Mouse (Mus musculus) gastrocnemius, postnatal 25 days (tissue): Measurements from ENCODE around the gene Pnmal1. TPM values are rescaled to one million over a fixed set of nuclear protein-coding genes. Genes with fewer than 3 reads are reported as not detected.
A peak's percentile ranks its signal among the peaks of the same experiment; 100 is the strongest.

ENCODE experiments used
- DNase-seq: peaks from one replicate; pipeline ENCODE4 v3.0.0; 2022
- total RNA-seq, 2 experiments: library from RNA; stranded (reverse); gene quantifications; 1 replicate in 1 of 2; 2 replicates in 1 of 2; pipeline ENCODE4 v1.2.3; 2021

Gene Pnmal1
- total RNA-seq, 2 experiments from 2014 or later = not detected

- no peak for DNase-seq
Observed at GRCm38 (mm10) chr7:16995345-16995744, 35.9 kb downstream of the Pnmal1 start.

GRCm38 (mm10) chr7:16999233-16999632, 39.8 kb downstream of the Pnmal1 start:
- DNase-seq = no peak

GRCm38 (mm10) chr7:16999650-17000049, 40.2 kb downstream of the Pnmal1 start:
- DNase-seq = peak; percentile 70

- DNase-seq = peak; percentile 60
Observed at GRCm38 (mm10) chr7:17002375-17003195, 43.1 kb downstream of the Pnmal1 start.

DNA sequence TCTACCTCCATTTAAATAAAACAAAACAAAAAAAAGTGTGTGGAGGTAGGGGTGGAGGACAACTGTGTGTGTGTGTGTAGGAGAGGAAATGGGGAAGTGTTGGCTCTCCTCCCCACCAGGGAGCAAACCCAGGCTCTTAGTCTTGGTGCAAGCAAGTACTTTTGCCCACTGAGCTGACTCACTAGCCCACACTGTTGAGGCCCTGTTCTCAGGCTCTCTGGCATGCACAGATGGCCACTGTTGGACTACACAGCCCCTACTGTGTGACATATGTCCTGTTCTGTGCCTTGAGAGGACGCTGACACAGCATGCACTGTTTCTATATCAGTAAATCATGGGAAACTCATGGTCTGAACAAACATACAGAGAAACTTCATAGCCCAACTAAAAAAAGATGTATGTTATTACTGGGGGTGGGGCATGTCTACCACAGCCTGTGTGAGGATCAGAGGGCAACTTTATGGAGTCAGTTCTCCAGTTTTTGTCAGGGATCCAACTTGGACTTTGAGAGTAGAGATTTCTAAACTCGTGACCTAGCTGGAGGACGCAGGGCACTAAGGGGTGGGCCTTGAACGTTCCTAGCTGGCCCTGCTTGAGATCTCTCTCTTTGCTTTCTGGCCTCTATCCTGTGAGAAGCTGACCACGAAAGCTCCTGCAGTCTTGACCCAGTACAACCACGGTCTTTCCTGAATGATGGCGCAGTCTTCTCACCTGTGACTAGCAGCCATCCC, 43.9 kb downstream of the Pnmal1 start:
- DNase-seq = no peak

- DNase-seq = no peak
Observed at GRCm38 (mm10) chr7:17004716-17005115, 45.2 kb downstream of the Pnmal1 start.

DNA sequence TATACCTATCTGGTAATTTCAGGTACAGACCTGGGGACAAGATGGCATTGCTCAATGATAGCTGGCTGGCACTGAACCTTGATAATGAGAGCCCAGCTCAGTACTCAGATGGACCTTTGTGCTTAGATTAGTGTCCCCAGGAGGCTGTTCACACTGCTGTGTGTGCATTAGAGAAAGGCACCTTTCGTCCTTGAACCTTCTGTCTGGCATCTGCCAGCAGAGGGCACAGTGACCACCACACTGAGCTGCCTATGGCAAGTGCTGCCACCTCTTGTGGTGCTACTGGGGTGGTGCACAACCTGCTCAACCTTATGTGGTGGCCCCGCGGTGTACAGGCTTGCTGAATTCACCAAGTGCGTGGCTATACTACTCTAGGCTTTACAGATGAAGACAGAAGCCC, 47.8 kb downstream of the Pnmal1 start:
- no peak for DNase-seq

GRCm38 (mm10) chr7:17009326-17010009, 50.0 kb downstream of the Pnmal1 start:
- no peak for DNase-seq

GRCm38 (mm10) chr7:17010010-17010347, 50.5 kb downstream of the Pnmal1 start:
- DNase-seq = no peak

DNA sequence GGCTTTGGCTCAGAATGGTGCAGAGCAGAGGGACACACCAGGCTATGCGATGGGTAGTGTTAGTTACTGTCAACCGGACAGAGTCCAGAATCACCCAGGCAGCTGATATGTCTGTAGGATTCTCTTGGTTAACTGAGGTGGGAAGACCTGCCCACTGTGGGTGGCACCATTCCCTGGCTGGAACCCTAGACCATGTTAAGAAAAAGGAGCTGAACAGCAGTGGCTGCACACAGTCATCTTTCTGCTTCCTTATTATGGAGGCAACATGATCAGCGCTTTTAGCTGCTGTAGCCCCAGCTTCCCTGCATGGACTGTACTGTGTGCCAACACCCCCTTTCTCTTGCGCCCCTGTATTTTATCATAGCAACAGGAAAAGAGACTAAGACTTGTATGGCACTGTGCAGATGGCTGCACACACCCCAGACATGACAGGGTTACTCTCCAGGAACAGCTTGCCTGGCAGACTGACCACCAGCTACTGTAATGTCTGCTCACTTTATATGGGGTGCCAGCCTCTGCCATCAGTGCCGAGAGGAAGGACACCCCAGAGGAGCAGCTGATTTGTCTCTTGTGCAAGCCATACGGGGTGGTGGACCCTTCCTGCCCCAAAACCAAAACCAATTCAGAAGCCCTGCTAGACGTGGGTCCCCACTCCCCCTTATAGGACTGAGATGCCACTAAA, 52.6 kb downstream of the Pnmal1 start:
- no peak for DNase-seq

Other genes with a start within 250 kb of the Pnmal1 start
- gene Ceacam9, start 237.8 kb upstream of the Pnmal1 start, total RNA-seq = not detected
- 10 to 100 TPM; 52.5 to 56.7 TPM for gene Ap2s1, start 221.3 kb upstream of the Pnmal1 start, total RNA-seq
- gene Slc1a5, start 178.3 kb upstream of the Pnmal1 start, total RNA-seq = 10 to 100 TPM; 14.2 to 47.4 TPM
- 10 to 100 TPM; 13.2 to 22.4 TPM for gene Strn4, start 143.8 kb upstream of the Pnmal1 start, total RNA-seq
- gene Fkrp, start 142.9 kb upstream of the Pnmal1 start, total RNA-seq = 10 to 100 TPM; 35.7 to 42.3 TPM
- 1 to 10 TPM; 5.0 to 5.3 TPM for gene Prkd2, start 116.8 kb upstream of the Pnmal1 start, total RNA-seq
- 1 to 10 TPM; 1.9 to 2.3 TPM for gene Dact3, start 84.4 kb upstream of the Pnmal1 start, total RNA-seq
- not detected for gene Gng8, start 67.9 kb upstream of the Pnmal1 start, total RNA-seq
- gene Ptgir, start 53.2 kb upstream of the Pnmal1 start, total RNA-seq = 1 to 10 TPM in 1 of 2 experiments, under 1 TPM in 1; 0.97 to 1.3 TPM
- 100 to 1,000 TPM; 257 to 291 TPM for gene Calm3, start 35.6 kb upstream of the Pnmal1 start, total RNA-seq
- gene Pnmal2, start 15.0 kb upstream of the Pnmal1 start, total RNA-seq = 1 to 10 TPM; 2.3 to 3.3 TPM
- not detected for gene Gm42372, start 23.4 kb downstream of the Pnmal1 start, total RNA-seq
- gene Ccdc8, start 33.0 kb downstream of the Pnmal1 start, total RNA-seq = 1 to 10 TPM; 1.7 to 2.6 TPM
- 10 to 100 TPM; 59.8 to 68.1 TPM for gene Ppp5c, start 68.2 kb downstream of the Pnmal1 start, total RNA-seq
- 1 to 10 TPM in 1 of 2 experiments, under 1 TPM in 1; 0.97 to 1.3 TPM for gene Hif3a, start 102.7 kb downstream of the Pnmal1 start, total RNA-seq
- under 1 TPM; 0.08 to 0.10 TPM for gene Psg16, start 114.4 kb downstream of the Pnmal1 start, total RNA-seq
- gene Ceacam3, start 190.6 kb downstream of the Pnmal1 start, total RNA-seq = not detected
- gene Psg29, start 243.8 kb downstream of the Pnmal1 start, total RNA-seq = not detected